Mouse (Mus musculus): ENCODE results near the gene Lce3c. TPM values are rescaled to one million over a fixed set of nuclear protein-coding genes. Genes with fewer than 3 reads are reported as not detected.

Lce3c gene
- total RNA-seq (2021): not detected
- long read RNA-seq, experiment 1: 0 reads
- long read RNA-seq, experiment 2: 0 reads

- intact Hi-C loops (cut with DNase I): no loop called here
- H3K27ac ChIP-seq: no peak within 1 kb of the TSS
- no peak for DNase-seq
- H3K4me3 ChIP-seq: no peak within 1 kb of the TSS
- no peak for TF ChIP-seq CTCF (IDR thresholded peaks at IDR 0.05)
Measured at GRCm38 (mm10) chr3:92944186-92944585, at the start of gene Lce3c. Gene Lce3c (plus strand): TSS chr3:92944486.

GRCm38 (mm10) chr3:92894489-92894888 is 49.8 kb upstream of the Lce3c start:
- DNase-seq: no peak
- TF ChIP-seq CTCF (IDR thresholded peaks at IDR 0.05): no peak
- intact Hi-C loops (cut with DNase I): no loop called here
- H3K27ac ChIP-seq: no peak overlapping the region
- H3K4me3 ChIP-seq: no peak overlapping the region

GRCm38 (mm10) chr3:92902992-92903391 is 41.3 kb upstream of the Lce3c start:
- peak; percentile 53 for TF ChIP-seq CTCF (IDR thresholded peaks at IDR 0.05)
- no peak for DNase-seq
- Histone ChIP-seq H3K4me3 (no peak overlapping the region), H3K27ac (no peak overlapping the region)
- intact Hi-C loops (cut with DNase I): no loop called here

DNA sequence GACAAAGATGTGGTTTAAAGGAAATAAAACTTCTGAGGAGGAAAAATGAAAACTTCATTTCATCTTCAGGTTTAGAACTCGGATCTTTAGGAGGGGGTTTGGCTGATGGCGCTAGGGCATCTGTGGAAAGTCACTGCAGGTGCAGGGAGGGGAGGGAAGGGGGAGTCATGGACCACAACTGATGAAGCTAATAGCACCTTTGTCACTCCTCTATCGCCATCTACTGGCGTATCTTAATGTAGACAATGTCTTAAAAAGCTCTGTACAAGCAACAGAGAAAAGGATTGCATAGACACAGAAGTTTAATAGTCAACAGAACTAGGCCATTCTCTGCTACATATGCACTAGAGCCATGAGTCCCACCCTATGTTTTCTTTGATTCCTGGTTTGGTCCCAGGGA is 40.6 kb upstream of the Lce3c start:
- no peak overlapping the region for H3K27ac ChIP-seq
- intact Hi-C loops (cut with DNase I): no loop called here
- DNase-seq: no peak
- TF ChIP-seq CTCF (IDR thresholded peaks at IDR 0.05): 0 out of 2 replicates have a peak, but pooled peaks have one; percentile 3
- H3K4me3 ChIP-seq: no peak overlapping the region

DNA sequence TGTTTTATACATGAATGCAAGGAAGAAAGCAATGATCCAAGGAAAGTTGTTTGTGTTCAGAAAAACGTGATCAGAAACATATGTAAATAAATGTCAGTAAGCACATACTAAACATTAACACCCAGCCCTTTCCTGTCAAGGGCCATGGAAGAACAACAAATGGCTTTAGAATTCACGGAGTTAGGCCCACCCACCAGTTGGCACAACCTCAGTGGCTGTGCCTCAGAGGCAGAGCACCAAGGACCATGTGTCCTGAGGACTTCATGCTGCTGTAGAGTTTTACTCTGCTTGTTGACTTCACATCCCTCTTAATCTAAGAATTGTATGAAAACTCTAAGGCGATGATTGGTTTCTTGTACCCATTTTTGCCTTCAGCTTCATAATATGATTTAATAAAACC is 39.1 kb upstream of the Lce3c start:
- intact Hi-C loops (cut with DNase I): no loop called here
- no peak for TF ChIP-seq CTCF (IDR thresholded peaks at IDR 0.05)
- no peak for DNase-seq
- Histone ChIP-seq H3K4me3 (no peak overlapping the region), H3K27ac (no peak overlapping the region)

- no peak for DNase-seq
- TF ChIP-seq CTCF (IDR thresholded peaks at IDR 0.05): peak; percentile 54
- no peak overlapping the region for H3K4me3 ChIP-seq
- intact Hi-C loops (cut with DNase I): no loop called here
- no peak overlapping the region for H3K27ac ChIP-seq
Measured at GRCm38 (mm10) chr3:92907571-92907970, 36.7 kb upstream of the Lce3c start.

GRCm38 (mm10) chr3:92920364-92920763 is 23.9 kb upstream of the Lce3c start:
- no peak for DNase-seq
- intact Hi-C loops (cut with DNase I): no loop called here
- Histone ChIP-seq H3K4me3 (no peak overlapping the region), H3K27ac (no peak overlapping the region)
- TF ChIP-seq CTCF (IDR thresholded peaks at IDR 0.05): peak; percentile 19; the same call in 1 of the 2 replicates

- no peak for DNase-seq
- intact Hi-C loops (cut with DNase I): no loop called here
- Histone ChIP-seq H3K27ac (no peak within 1 kb of the TSS), H3K4me3 (no peak within 1 kb of the TSS)
- TF ChIP-seq CTCF (IDR thresholded peaks at IDR 0.05): no peak
Measured at GRCm38 (mm10) chr3:92926130-92926529, 18.2 kb upstream of the Lce3c start, which contains the start of gene Lce3a. Gene Lce3a (minus strand): TSS chr3:92926230.

GRCm38 (mm10) chr3:92932679-92933078 is 11.6 kb upstream of the Lce3c start, which contains the start of gene Lce3b:
Gene Lce3b (plus strand): TSS chr3:92932979.
- DNase-seq: no peak
- intact Hi-C loops (cut with DNase I): no loop called here
- no peak within 1 kb of the TSS for H3K4me3 ChIP-seq
- TF ChIP-seq CTCF (IDR thresholded peaks at IDR 0.05): no peak
- H3K27ac ChIP-seq: no peak within 1 kb of the TSS

DNA sequence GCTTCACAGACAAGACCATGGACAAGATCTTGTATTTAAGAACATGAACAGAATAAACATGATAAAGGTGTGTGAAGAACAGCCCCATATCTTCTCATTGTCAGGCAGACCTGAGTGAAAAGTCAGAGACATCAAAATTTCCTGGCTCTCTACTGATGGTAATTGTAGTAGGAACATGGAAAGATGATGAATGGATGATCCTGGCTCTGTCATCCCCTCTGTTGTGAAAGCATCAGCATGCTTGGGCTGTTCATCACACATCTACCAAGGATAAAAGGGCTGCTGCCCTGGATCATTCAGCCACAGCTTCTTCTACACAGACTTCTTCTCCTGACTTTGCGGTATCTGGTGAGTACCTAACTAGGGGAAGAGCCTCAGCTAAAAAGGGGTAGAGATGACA is 12.8 kb downstream of the Lce3c start, which contains the start of gene Lce3d:
Gene Lce3d (plus strand): TSS at position 301 of the 400 bp plus-strand sequence.
- H3K4me3 ChIP-seq: no peak within 1 kb of the TSS
- TF ChIP-seq CTCF (IDR thresholded peaks at IDR 0.05): no peak
- intact Hi-C loops (cut with DNase I): no loop called here
- DNase-seq: no peak
- no peak within 1 kb of the TSS for H3K27ac ChIP-seq

- no peak for TF ChIP-seq CTCF (IDR thresholded peaks at IDR 0.05)
- intact Hi-C loops (cut with DNase I): no loop called here
- no peak for DNase-seq
- Histone ChIP-seq H3K27ac (no peak within 1 kb of the TSS), H3K4me3 (no peak within 1 kb of the TSS)
Measured at GRCm38 (mm10) chr3:92966761-92967160, 22.5 kb downstream of the Lce3c start, which contains the start of gene Lce3e. Gene Lce3e (plus strand): TSS chr3:92967061.

DNA sequence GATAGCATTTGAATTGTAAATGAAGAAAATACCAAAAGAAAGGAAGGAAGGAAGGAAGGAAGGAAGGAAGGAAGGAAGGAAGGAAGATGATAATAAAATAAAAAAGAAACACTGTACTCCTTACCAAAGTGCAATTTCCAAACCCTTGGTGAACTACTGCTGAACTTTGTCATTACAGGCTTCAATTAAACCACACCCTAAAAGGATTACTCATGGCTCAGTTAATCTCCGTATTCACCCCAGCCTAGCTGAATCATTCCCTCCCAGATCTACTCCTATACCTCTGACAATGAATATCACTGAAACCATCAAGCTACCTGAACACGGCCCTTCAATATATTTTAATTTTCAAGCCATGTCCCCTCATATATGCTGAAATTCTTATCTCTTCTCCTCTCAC is 34.2 kb downstream of the Lce3c start:
- no peak for DNase-seq
- Histone ChIP-seq H3K4me3 (no peak overlapping the region), H3K27ac (no peak overlapping the region)
- no peak for TF ChIP-seq CTCF (IDR thresholded peaks at IDR 0.05)
- intact Hi-C loops (cut with DNase I): no loop called here

DNA sequence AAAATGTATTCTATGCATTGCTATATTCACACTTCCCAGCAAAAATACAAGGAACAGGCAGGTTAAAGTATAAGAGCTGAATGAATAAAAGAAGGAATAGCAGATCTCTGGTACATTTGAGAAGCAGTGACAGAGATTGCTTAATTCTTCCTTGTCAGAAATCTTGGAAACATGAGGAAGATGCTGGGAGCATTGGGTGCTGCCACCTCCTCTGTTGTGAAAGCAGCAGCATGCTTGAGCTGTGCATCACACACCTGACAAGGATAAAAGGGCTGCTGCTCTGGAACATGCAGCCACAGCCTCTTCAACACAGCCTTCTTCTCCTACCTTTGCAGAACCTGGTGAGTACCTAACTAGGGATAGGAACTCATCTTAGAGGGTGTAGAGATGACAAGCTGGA is 47.6 kb downstream of the Lce3c start, which contains the start of gene Lce3f:
Gene Lce3f (plus strand): TSS at position 301 of the 400 bp plus-strand sequence.
- intact Hi-C loops (cut with DNase I): no loop called here
- TF ChIP-seq CTCF (IDR thresholded peaks at IDR 0.05): no peak
- no peak for DNase-seq
- no peak within 1 kb of the TSS for H3K27ac ChIP-seq
- H3K4me3 ChIP-seq: no peak within 1 kb of the TSS

Other genes with a start within 250 kb of the Lce3c start
- gene Lce1e, start 235.4 kb upstream of the Lce3c start, total RNA-seq (2021): not detected
- not detected for gene Lce1f, start 224.1 kb upstream of the Lce3c start, total RNA-seq (2021)
- not detected for gene Gm38119, start 205.4 kb upstream of the Lce3c start, total RNA-seq (2021)
- not detected for gene Lce1g, start 192.1 kb upstream of the Lce3c start, total RNA-seq (2021)
- gene Lce1h, start 179.4 kb upstream of the Lce3c start, total RNA-seq (2021): not detected
- gene Lce1i, start 165.6 kb upstream of the Lce3c start, total RNA-seq (2021): not detected
- not detected for gene Lce1j, start 154.0 kb upstream of the Lce3c start, total RNA-seq (2021)
- gene Lce1k, start 136.6 kb upstream of the Lce3c start, total RNA-seq (2021): not detected
- gene Kprp, start 117.2 kb upstream of the Lce3c start, total RNA-seq (2021): not detected
- gene Lce1l, start 93.2 kb upstream of the Lce3c start, total RNA-seq (2021): not detected
- not detected for gene 2310050C09Rik, start 74.3 kb upstream of the Lce3c start, total RNA-seq (2021)
- not detected for gene Lce3a, start 18.3 kb upstream of the Lce3c start, total RNA-seq (2021)
- not detected for gene Lce3b, start 11.5 kb upstream of the Lce3c start, total RNA-seq (2021)
- gene Lce3d, start 12.9 kb downstream of the Lce3c start, total RNA-seq (2021): not detected
- not detected for gene Lce3e, start 22.6 kb downstream of the Lce3c start, total RNA-seq (2021)
- not detected for gene Lce3f, start 47.7 kb downstream of the Lce3c start, total RNA-seq (2021)
- gene Crct1, start 71.2 kb downstream of the Lce3c start, total RNA-seq (2021): not detected
- not detected for gene Lce1m, start 74.6 kb downstream of the Lce3c start, total RNA-seq (2021)
- not detected for gene Gm4858, start 124.3 kb downstream of the Lce3c start, total RNA-seq (2021)
- gene Crnn, start 200.3 kb downstream of the Lce3c start, total RNA-seq (2021): not detected